Mouse (Mus musculus) small intestine, adult 2 months (tissue): ENCODE results near the gene Pitpnc1.

ENCODE experiments used
- CTCF ChIP-seq: fragments of 200-500 bp; IDR thresholded peaks from 2 replicates; pipeline ENCODE4 v1.5.1; 2012; ENCODE audit warnings: low read depth, mild to moderate bottlenecking, control low read depth, inconsistent platforms, low read length, moderate library complexity, mixed read lengths; ENCODE audit not compliant: insufficient replicate concordance, insufficient read length; ENCODE audit errors: extremely low read depth
- POLR2A ChIP-seq: fragments of 200-500 bp; IDR thresholded peaks from 2 replicates; pipeline ENCODE4 v1.6.1; 2012; ENCODE audit warnings: low read depth, mild to moderate bottlenecking, control low read depth, inconsistent platforms, low read length, moderate library complexity

GRCm38 (mm10) chr11:107375816-107376215 is 94.7 kb downstream of the Pitpnc1 start:
- TF ChIP-seq POLR2A = no peak
- TF ChIP-seq CTCF = no peak
